Mouse (Mus musculus): ENCODE data around the gene Lcn6.

The Lcn6 gene

GRCm38 (mm10) chr2:25676486-25676885, at the start of gene Lcn6:
TSS of gene Lcn6 (plus strand) at chr2:25676786.
- in situ Hi-C loops (cut with MboI; ENCODE audit: low pct_unique_long_range_greater_than_20kb in 1 of 2, low sequenced_read_pairs in 2 of 2, unreplicated experiment in 1 of 2) = no loop called here

GRCm38 (mm10) chr2:25627811-25628210, 48.8 kb upstream of the Lcn6 start, which contains the start of gene Fcna:
TSS of gene Fcna (minus strand) at chr2:25628030.
- in situ Hi-C loops (cut with MboI; ENCODE audit: low pct_unique_long_range_greater_than_20kb in 1 of 2, low sequenced_read_pairs in 2 of 2, unreplicated experiment in 1 of 2) = no loop called here

- in situ Hi-C loops (cut with MboI; ENCODE audit: low pct_unique_long_range_greater_than_20kb in 1 of 2, low sequenced_read_pairs in 2 of 2, unreplicated experiment in 1 of 2) = no loop called here
Observed at GRCm38 (mm10) chr2:25628738-25629137, 47.8 kb upstream of the Lcn6 start.

GRCm38 (mm10) chr2:25633616-25634015, 43.0 kb upstream of the Lcn6 start:
- in situ Hi-C loops (cut with MboI; ENCODE audit: low pct_unique_long_range_greater_than_20kb in 1 of 2, low sequenced_read_pairs in 2 of 2, unreplicated experiment in 1 of 2) = no loop called here

GRCm38 (mm10) chr2:25634046-25634445, 42.5 kb upstream of the Lcn6 start:
- in situ Hi-C loops (cut with MboI; ENCODE audit: low pct_unique_long_range_greater_than_20kb in 1 of 2, low sequenced_read_pairs in 2 of 2, unreplicated experiment in 1 of 2) = no loop called here

- in situ Hi-C loops (cut with MboI; ENCODE audit: low pct_unique_long_range_greater_than_20kb in 1 of 2, low sequenced_read_pairs in 2 of 2, unreplicated experiment in 1 of 2) = no loop called here
Observed at GRCm38 (mm10) chr2:25639890-25640289, 36.7 kb upstream of the Lcn6 start.

- in situ Hi-C loops (cut with MboI; ENCODE audit: low pct_unique_long_range_greater_than_20kb in 1 of 2, low sequenced_read_pairs in 2 of 2, unreplicated experiment in 1 of 2) = no loop called here
Observed at GRCm38 (mm10) chr2:25652902-25653301, 23.7 kb upstream of the Lcn6 start, which contains the start of gene Lcn8. TSS of gene Lcn8 (plus strand) at chr2:25653120.

GRCm38 (mm10) chr2:25654502-25654901, 22.1 kb upstream of the Lcn6 start:
- in situ Hi-C loops (cut with MboI; ENCODE audit: low pct_unique_long_range_greater_than_20kb in 1 of 2, low sequenced_read_pairs in 2 of 2, unreplicated experiment in 1 of 2) = no loop called here

- in situ Hi-C loops (cut with MboI; ENCODE audit: low pct_unique_long_range_greater_than_20kb in 1 of 2, low sequenced_read_pairs in 2 of 2, unreplicated experiment in 1 of 2) = no loop called here
Observed at GRCm38 (mm10) chr2:25656691-25657090, 19.9 kb upstream of the Lcn6 start.

- in situ Hi-C loops (cut with MboI; ENCODE audit: low pct_unique_long_range_greater_than_20kb in 1 of 2, low sequenced_read_pairs in 2 of 2, unreplicated experiment in 1 of 2) = no loop called here
Observed at GRCm38 (mm10) chr2:25657246-25657645, 19.3 kb upstream of the Lcn6 start.

GRCm38 (mm10) chr2:25657652-25658051, 18.9 kb upstream of the Lcn6 start, which contains the start of gene Lcn5:
TSS of gene Lcn5 (plus strand) at chr2:25657952.
- in situ Hi-C loops (cut with MboI; ENCODE audit: low pct_unique_long_range_greater_than_20kb in 1 of 2, low sequenced_read_pairs in 2 of 2, unreplicated experiment in 1 of 2) = no loop called here

- in situ Hi-C loops (cut with MboI; ENCODE audit: low pct_unique_long_range_greater_than_20kb in 1 of 2, low sequenced_read_pairs in 2 of 2, unreplicated experiment in 1 of 2) = no loop called here
Observed at GRCm38 (mm10) chr2:25660279-25660678, 16.3 kb upstream of the Lcn6 start.

- in situ Hi-C loops (cut with MboI; ENCODE audit: low pct_unique_long_range_greater_than_20kb in 1 of 2, low sequenced_read_pairs in 2 of 2, unreplicated experiment in 1 of 2) = no loop called here
Observed at GRCm38 (mm10) chr2:25661245-25661970, 15.2 kb upstream of the Lcn6 start.

GRCm38 (mm10) chr2:25663511-25663910, 13.1 kb upstream of the Lcn6 start:
- in situ Hi-C loops (cut with MboI; ENCODE audit: low pct_unique_long_range_greater_than_20kb in 1 of 2, low sequenced_read_pairs in 2 of 2, unreplicated experiment in 1 of 2) = no loop called here

- in situ Hi-C loops (cut with MboI; ENCODE audit: low pct_unique_long_range_greater_than_20kb in 1 of 2, low sequenced_read_pairs in 2 of 2, unreplicated experiment in 1 of 2) = no loop called here
Observed at GRCm38 (mm10) chr2:25664125-25664524, 12.5 kb upstream of the Lcn6 start.

- in situ Hi-C loops (cut with MboI; ENCODE audit: low pct_unique_long_range_greater_than_20kb in 1 of 2, low sequenced_read_pairs in 2 of 2, unreplicated experiment in 1 of 2) = no loop called here
Observed at GRCm38 (mm10) chr2:25666516-25666915, 10.1 kb upstream of the Lcn6 start.

GRCm38 (mm10) chr2:25679559-25679958, 3.0 kb downstream of the Lcn6 start:
- in situ Hi-C loops (cut with MboI; ENCODE audit: low pct_unique_long_range_greater_than_20kb in 1 of 2, low sequenced_read_pairs in 2 of 2, unreplicated experiment in 1 of 2) = no loop called here

- in situ Hi-C loops (cut with MboI; ENCODE audit: low pct_unique_long_range_greater_than_20kb in 1 of 2, low sequenced_read_pairs in 2 of 2, unreplicated experiment in 1 of 2) = no loop called here
Observed at GRCm38 (mm10) chr2:25682426-25682825, 5.8 kb downstream of the Lcn6 start, which contains the start of gene Lcn10. TSS of gene Lcn10 (plus strand) at chr2:25682726.

GRCm38 (mm10) chr2:25686941-25687340, 10.4 kb downstream of the Lcn6 start:
- in situ Hi-C loops (cut with MboI; ENCODE audit: low pct_unique_long_range_greater_than_20kb in 1 of 2, low sequenced_read_pairs in 2 of 2, unreplicated experiment in 1 of 2) = no loop called here

GRCm38 (mm10) chr2:25694605-25695004, 18.0 kb downstream of the Lcn6 start:
- in situ Hi-C loops (cut with MboI; ENCODE audit: low pct_unique_long_range_greater_than_20kb in 1 of 2, low sequenced_read_pairs in 2 of 2, unreplicated experiment in 1 of 2) = no loop called here

Data from mouse embryonic stem cell (cell line).